Mouse (Mus musculus): ENCODE measurements at regions not wholly inside any gene's neighbourhood (a gene's known extent, or its start where the extent isn't known, plus 50 kb on each side); places are given as distances from the start of the nearest gene placed in this dataset.

DNA sequence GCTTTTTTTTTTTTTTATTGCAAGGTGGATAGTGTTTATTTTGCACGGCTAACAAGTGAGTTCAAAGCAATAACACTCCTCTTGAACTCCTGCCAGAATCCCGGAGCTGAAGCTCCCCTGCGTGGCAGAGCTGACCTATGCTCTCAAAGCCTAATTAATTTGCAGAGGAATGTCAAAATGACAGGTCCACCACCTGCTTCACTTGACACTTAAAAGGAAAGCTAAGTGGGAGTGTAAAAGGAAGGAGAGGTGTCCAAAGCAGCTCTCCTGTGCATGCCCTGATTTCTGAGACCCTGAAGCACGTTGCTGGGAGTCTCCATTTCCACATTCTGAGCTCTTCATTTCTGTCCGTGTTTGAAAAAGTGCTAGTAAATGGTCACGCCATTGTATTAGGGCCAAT lies 80.8 kb downstream of the Spry2 start:
- no peak for TF ChIP-seq NANOG (IDR thresholded peaks at IDR 0.05; ENCODE audit: borderline replicate concordance, low read length)
- TF ChIP-seq POU5F1 (IDR thresholded peaks at IDR 0.05; ENCODE audit: borderline replicate concordance, low read length), result no peak
- no peak for TF ChIP-seq CTCF (conservative IDR thresholded peaks at IDR 0.05; ENCODE audit: low read length)
- no peaks in the 10 kb centered on the region for H3K27me3 ChIP-seq (ENCODE audit: insufficient read depth, low read length)
- no peak overlapping the region for H3K4me3 ChIP-seq (replicated peaks; ENCODE audit: low read length)
- peaks cover 9% of the 10 kb centered on the region for H3K4me1 ChIP-seq (replicated peaks; ENCODE audit: low read depth, low read length)
- H3K36me3 ChIP-seq (ENCODE audit: insufficient read depth, low read length), result no peaks in the 10 kb centered on the region
- H3K9me3 ChIP-seq (ENCODE audit: low read length), result 0 out of 2 replicates have a peak, but pooled peaks cover 3% of the 10 kb centered on the region

DNA sequence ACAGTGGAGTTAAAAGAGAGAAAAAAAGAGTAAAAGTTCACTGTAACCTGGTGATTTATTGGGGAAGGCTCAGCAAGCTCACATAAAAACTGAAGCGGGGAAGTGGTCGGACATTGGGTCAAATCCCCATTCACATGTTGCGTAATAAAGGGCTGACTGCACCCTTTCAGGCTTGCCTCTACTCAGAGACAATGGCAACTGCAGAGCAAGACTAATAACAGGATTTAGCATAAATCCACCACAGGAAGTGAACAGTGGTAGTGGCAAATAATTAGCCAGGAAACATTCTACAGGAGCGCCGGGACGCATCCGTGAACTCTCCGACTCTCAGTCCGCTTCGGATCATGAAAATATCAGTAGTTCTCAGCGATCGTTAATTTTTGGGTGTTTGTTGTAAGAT lies 81.3 kb downstream of the Spry2 start:
- no peak for TF ChIP-seq NANOG (IDR thresholded peaks at IDR 0.05; ENCODE audit: borderline replicate concordance, low read length)
- no peak for TF ChIP-seq POU5F1 (IDR thresholded peaks at IDR 0.05; ENCODE audit: borderline replicate concordance, low read length)

DNA sequence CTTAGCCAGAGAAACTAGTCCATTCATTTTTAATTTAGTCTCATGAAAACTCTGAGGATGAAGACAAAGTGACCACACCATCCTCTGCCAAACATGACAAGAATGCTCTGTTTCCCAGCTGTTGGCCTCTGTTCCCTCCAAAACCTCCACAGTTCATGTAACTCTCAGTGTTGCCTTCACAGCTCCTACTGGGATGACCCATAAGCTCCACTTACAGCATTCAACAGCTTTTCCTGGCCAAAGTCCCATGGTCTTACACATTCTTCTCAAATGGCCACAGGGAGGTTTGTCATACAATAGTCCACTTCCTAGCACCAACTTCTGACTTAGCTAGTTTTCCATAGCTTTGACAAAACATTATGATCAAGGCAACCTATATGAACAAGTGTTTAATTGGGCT lies 83.0 kb downstream of the Spry2 start:
- Histone ChIP-seq H3K4me3 (replicated peaks; ENCODE audit: low read length) (no peak overlapping the region), H3K36me3 (ENCODE audit: insufficient read depth, low read length) (no peaks in the 10 kb centered on the region), H3K27me3 (ENCODE audit: insufficient read depth, low read length) (no peaks in the 10 kb centered on the region), H3K4me1 (replicated peaks; ENCODE audit: low read depth, low read length) (peaks cover 9% of the 10 kb centered on the region), H3K9me3 (ENCODE audit: low read length) (no peaks in the 10 kb centered on the region)
- TF ChIP-seq POU5F1 (IDR thresholded peaks at IDR 0.05; ENCODE audit: borderline replicate concordance, low read length), result no peak
- no peak for TF ChIP-seq CTCF (conservative IDR thresholded peaks at IDR 0.05; ENCODE audit: low read length)
- no peak for TF ChIP-seq NANOG (IDR thresholded peaks at IDR 0.05; ENCODE audit: borderline replicate concordance, low read length)

More for the DNA sequence above, 81.3 kb downstream of the Spry2 start:
- H3K9me3 ChIP-seq (ENCODE audit: low read length), result 0 out of 2 replicates have a peak, but pooled peaks cover 3% of the 10 kb centered on the region
- H3K4me3 ChIP-seq (replicated peaks; ENCODE audit: low read length), result no peak overlapping the region
- peaks cover 9% of the 10 kb centered on the region for H3K4me1 ChIP-seq (replicated peaks; ENCODE audit: low read depth, low read length)
- H3K36me3 ChIP-seq (ENCODE audit: insufficient read depth, low read length), result no peaks in the 10 kb centered on the region
- H3K27me3 ChIP-seq (ENCODE audit: insufficient read depth, low read length), result no peaks in the 10 kb centered on the region

DNA sequence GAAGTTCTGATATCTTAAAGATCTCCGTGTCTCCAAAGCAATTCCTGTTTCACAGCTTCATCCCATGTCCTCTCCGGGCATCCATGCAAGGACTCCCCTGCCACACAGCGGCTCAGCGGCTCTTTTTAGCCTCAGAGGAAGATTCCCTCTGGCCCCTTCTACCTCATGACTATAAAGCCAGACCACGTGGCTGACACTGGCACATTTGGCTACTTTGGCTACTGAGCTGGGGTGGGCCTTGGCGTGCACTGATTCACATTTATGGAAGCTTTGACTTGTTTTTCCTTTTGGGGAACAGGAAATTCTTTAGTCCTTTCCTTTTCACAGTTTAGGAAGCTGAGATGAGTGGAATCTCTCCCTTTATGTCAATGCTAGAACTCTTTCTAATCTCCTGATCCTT lies 83.5 kb downstream of the Spry2 start:
- Histone ChIP-seq H3K36me3 (ENCODE audit: insufficient read depth, low read length) (no peaks in the 10 kb centered on the region), H3K4me1 (replicated peaks; ENCODE audit: low read depth, low read length) (peaks cover 9% of the 10 kb centered on the region), H3K27me3 (ENCODE audit: insufficient read depth, low read length) (no peaks in the 10 kb centered on the region), H3K9me3 (ENCODE audit: low read length) (no peaks in the 10 kb centered on the region), H3K4me3 (replicated peaks; ENCODE audit: low read length) (no peak overlapping the region)
- TF ChIP-seq NANOG (IDR thresholded peaks at IDR 0.05; ENCODE audit: borderline replicate concordance, low read length) (no peak), CTCF (conservative IDR thresholded peaks at IDR 0.05; ENCODE audit: low read length) (no peak), POU5F1 (IDR thresholded peaks at IDR 0.05; ENCODE audit: borderline replicate concordance, low read length) (no peak)

- no peaks in the 10 kb centered on the region for H3K27me3 ChIP-seq (ENCODE audit: insufficient read depth, low read length)
- TF ChIP-seq POU5F1 (IDR thresholded peaks at IDR 0.05; ENCODE audit: borderline replicate concordance, low read length), result no peak
- TF ChIP-seq NANOG (IDR thresholded peaks at IDR 0.05; ENCODE audit: borderline replicate concordance, low read length), result no peak
- no peak for TF ChIP-seq CTCF (conservative IDR thresholded peaks at IDR 0.05; ENCODE audit: low read length)
- peaks cover 17% of the 10 kb centered on the region for H3K4me1 ChIP-seq (replicated peaks; ENCODE audit: low read depth, low read length)
These were observed 90.9 kb downstream of the Spry2 start for GRCm38 (mm10) chr14:105805762-105806161.

GRCm38 (mm10) chr14:105805362-105805761 lies 91.3 kb downstream of the Spry2 start:
- peaks cover 17% of the 10 kb centered on the region for H3K4me1 ChIP-seq (replicated peaks; ENCODE audit: low read depth, low read length)
- no peaks in the 10 kb centered on the region for H3K36me3 ChIP-seq (ENCODE audit: insufficient read depth, low read length)
- no peak for TF ChIP-seq POU5F1 (IDR thresholded peaks at IDR 0.05; ENCODE audit: borderline replicate concordance, low read length)
- no peak for TF ChIP-seq CTCF (conservative IDR thresholded peaks at IDR 0.05; ENCODE audit: low read length)
- no peak for TF ChIP-seq NANOG (IDR thresholded peaks at IDR 0.05; ENCODE audit: borderline replicate concordance, low read length)
- no peaks in the 10 kb centered on the region for H3K27me3 ChIP-seq (ENCODE audit: insufficient read depth, low read length)
- no peak overlapping the region for H3K4me3 ChIP-seq (replicated peaks; ENCODE audit: low read length)
- no peaks in the 10 kb centered on the region for H3K9me3 ChIP-seq (ENCODE audit: low read length)

More at GRCm38 (mm10) chr14:105805762-105806161, 90.9 kb downstream of the Spry2 start:
- Histone ChIP-seq H3K36me3 (ENCODE audit: insufficient read depth, low read length) (no peaks in the 10 kb centered on the region), H3K9me3 (ENCODE audit: low read length) (no peaks in the 10 kb centered on the region), H3K4me3 (replicated peaks; ENCODE audit: low read length) (no peak overlapping the region)

- no peak overlapping the region for H3K4me3 ChIP-seq (replicated peaks; ENCODE audit: low read length)
- no peaks in the 10 kb centered on the region for H3K27me3 ChIP-seq (ENCODE audit: insufficient read depth, low read length)
- no peaks in the 10 kb centered on the region for H3K9me3 ChIP-seq (ENCODE audit: low read length)
- no peaks in the 10 kb centered on the region for H3K36me3 ChIP-seq (ENCODE audit: insufficient read depth, low read length)
- TF ChIP-seq CTCF (conservative IDR thresholded peaks at IDR 0.05; ENCODE audit: low read length) (no peak), NANOG (IDR thresholded peaks at IDR 0.05; ENCODE audit: borderline replicate concordance, low read length) (no peak), POU5F1 (IDR thresholded peaks at IDR 0.05; ENCODE audit: borderline replicate concordance, low read length) (no peak)
- H3K4me1 ChIP-seq (replicated peaks; ENCODE audit: low read depth, low read length), result peaks cover 17% of the 10 kb centered on the region
These were observed 91.9 kb downstream of the Spry2 start for GRCm38 (mm10) chr14:105804761-105805160.

DNA sequence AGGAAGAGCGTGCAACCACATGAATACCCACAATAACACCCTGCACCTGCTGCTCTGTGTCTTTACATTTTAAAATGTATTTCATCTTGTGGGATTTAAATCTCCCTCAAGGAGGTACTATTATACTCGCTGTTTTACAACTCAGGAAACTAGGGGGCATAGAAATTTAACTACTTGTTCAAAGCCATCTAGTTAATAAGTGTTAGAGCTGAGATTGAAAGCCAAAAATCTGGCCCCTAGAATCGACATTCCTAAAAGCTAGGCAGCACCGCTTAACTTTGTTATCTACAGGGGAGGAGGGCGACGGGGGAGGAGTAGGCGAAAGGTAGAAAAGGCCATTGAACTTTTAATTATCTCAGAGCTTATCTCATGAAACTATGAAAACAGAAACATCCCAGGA lies 93.3 kb downstream of the Spry2 start:
- Histone ChIP-seq H3K9me3 (ENCODE audit: low read length) (no peaks in the 10 kb centered on the region), H3K4me1 (replicated peaks; ENCODE audit: low read depth, low read length) (peaks cover 17% of the 10 kb centered on the region), H3K36me3 (ENCODE audit: insufficient read depth, low read length) (no peaks in the 10 kb centered on the region), H3K27me3 (ENCODE audit: insufficient read depth, low read length) (no peaks in the 10 kb centered on the region), H3K4me3 (replicated peaks; ENCODE audit: low read length) (peak overlapping the region; percentile 24)
- TF ChIP-seq POU5F1 (IDR thresholded peaks at IDR 0.05; ENCODE audit: borderline replicate concordance, low read length) (no peak), CTCF (conservative IDR thresholded peaks at IDR 0.05; ENCODE audit: low read length) (no peak), NANOG (IDR thresholded peaks at IDR 0.05; ENCODE audit: borderline replicate concordance, low read length) (no peak)
